Mouse (Mus musculus): ENCODE results near the gene Rasa2. TPM values are rescaled to one million over a fixed set of nuclear protein-coding genes. Genes with fewer than 3 reads are reported as not detected.
A peak's percentile ranks its signal among the peaks of the same experiment; 100 is the strongest.

The Rasa2 gene
- polyA plus RNA-seq, 1 experiment from 2014 or later, result 3.1 TPM

DNA sequence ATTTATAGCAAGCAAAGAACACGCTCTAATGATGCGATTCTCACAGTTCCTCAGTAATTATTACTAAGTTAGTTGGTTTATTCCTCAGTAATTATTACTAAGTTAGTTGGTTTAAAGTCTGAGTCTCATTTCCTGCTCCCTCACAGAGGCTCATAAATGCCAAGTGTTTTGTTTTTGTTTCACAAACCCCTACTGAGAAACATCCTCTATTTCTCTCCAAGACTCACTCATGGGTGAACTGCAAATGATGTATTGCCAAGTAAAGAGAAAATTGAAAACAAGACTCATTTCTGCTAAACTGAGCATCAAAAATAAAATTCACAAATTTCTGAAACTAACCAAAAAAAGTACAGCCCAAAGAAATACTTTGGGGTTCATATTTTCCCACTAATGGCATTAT lies 47.9 kb downstream of the Rasa2 start:
- Histone ChIP-seq H3K79me2 (ENCODE audit: inconsistent target) (no peaks in the 10 kb centered on the region), H3K4me3 (ENCODE audit: inconsistent target) (no peak overlapping the region), H3K36me3 (ENCODE audit: inconsistent target) (no peaks in the 10 kb centered on the region), H3K27ac (no peak overlapping the region)
- WGBS (ENCODE audit: missing documents), result 16% methylated on average over 2 of the region's 2 CpGs

DNA sequence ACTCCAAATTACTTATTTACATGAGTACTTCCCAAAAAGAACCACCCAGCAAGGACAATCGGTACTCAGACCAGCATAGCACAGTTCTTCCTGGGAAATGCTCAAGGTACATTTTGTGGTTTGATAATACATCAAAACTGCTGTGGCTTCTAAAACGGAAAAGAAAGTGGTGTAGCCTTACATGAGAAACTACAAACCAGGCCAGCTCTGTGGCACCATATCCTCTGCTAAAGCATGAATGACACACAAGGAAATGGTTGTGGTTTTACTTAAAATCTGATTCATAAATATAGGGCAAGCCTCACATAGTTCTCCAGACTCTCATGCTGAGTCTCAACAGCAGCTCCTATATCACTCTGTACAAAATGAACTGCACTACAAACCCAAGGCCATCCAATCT lies 48.3 kb downstream of the Rasa2 start:
- Histone ChIP-seq H3K79me2 (ENCODE audit: inconsistent target) (no peaks in the 10 kb centered on the region), H3K27ac (no peak overlapping the region), H3K36me3 (ENCODE audit: inconsistent target) (no peaks in the 10 kb centered on the region), H3K4me3 (ENCODE audit: inconsistent target) (no peak overlapping the region)
- whole genome bisulfite sequencing (ENCODE audit: missing documents), result 16% methylated on average over 2 of the region's 2 CpGs

DNA sequence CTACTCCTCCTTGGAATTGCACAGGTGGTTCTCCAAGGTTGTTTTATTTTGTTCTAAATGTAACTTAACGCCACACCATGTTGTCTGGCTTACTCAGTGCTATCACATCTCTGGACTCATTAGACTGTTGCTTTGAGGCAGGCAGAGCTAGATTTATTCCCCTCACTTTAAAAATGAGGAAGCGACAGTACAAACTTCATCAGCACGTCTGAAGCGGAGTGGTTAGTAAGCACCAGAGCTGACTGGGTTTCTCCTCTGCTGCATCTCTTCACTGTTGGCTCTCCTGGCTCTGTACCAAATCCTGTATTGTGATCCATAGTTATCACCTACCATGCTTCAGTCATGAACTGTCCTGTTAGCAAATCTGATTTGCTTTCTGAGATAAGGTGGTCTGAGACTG lies 53.2 kb downstream of the Rasa2 start:
- Histone ChIP-seq H3K79me2 (ENCODE audit: inconsistent target) (no peaks in the 10 kb centered on the region), H3K27ac (no peak overlapping the region), H3K4me3 (ENCODE audit: inconsistent target) (no peak overlapping the region), H3K36me3 (ENCODE audit: inconsistent target) (no peaks in the 10 kb centered on the region)
- 30% methylated on average over 4 of the region's 4 CpGs for WGBS (ENCODE audit: missing documents)

DNA sequence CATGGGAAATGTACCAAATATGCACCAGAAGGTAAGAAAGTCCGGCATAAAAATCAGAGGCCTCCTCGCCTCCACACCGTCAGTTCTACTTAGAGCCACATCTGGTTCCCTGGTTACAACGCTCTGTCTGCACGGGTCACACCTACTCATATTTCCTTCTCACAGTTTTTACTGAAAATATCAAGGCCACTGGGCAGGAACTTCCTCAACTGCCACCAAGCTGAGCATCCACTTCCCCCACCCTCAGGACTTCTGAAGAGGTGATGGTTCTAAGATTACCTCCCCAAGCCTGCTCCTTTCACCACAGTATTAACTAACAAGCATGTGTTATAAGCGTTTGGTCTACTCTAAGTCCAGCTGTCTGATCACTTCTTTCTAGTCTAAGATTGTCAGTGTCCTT lies 53.7 kb downstream of the Rasa2 start:
- Histone ChIP-seq H3K4me3 (ENCODE audit: inconsistent target) (no peak overlapping the region), H3K79me2 (ENCODE audit: inconsistent target) (no peaks in the 10 kb centered on the region), H3K27ac (no peak overlapping the region), H3K36me3 (ENCODE audit: inconsistent target) (no peaks in the 10 kb centered on the region)
- 20% methylated on average over 6 of the region's 6 CpGs for WGBS (ENCODE audit: missing documents)

DNA sequence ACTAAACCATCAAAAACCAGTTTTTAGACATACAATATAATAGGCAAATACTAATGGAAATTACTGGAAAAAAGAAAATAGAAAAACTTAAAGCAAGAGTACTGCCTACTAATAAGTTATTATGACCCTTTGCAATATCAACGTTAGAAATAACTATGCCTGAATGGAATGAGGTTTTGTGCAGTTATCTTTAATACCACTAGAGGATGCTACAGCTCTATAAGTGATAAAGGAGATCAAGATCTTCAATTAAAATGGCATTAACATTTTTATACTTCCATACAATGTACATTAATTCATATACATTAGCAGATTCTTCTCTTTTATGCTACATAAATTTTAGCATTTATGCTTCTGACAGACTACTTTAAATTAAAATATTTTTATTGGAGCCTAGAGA lies 58.2 kb downstream of the Rasa2 start:
- 6% methylated on average over 1 of the region's 1 CpGs for WGBS (ENCODE audit: missing documents)
- peaks cover 6% of the 10 kb centered on the region; the same call in 1 of the 2 replicates for H3K36me3 ChIP-seq (ENCODE audit: inconsistent target)

DNA sequence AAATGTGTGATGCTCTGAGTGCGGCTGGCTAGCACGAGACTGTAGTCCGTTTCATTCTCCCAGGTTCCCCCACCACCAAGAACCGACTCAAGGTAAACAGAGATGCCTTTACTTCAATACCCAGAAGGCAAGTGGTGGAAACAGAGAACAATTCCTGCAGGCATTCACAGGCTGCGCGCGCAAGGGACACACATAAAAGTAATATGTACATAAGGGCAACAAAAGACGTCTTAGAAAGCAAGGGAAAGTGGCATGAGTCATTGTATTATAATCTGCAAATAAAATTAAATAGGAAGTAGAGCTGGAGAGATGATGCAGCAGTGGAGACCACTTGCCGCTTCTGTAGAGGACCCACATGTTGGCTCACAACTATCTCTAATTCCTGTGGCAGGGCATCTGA lies 58.7 kb downstream of the Rasa2 start:
- H3K4me3 ChIP-seq (ENCODE audit: inconsistent target), result no peak overlapping the region
- H3K27ac ChIP-seq, result no peak overlapping the region
- 89% methylated on average over 9 of the region's 9 CpGs for WGBS (ENCODE audit: missing documents)
- peaks cover 6% of the 10 kb centered on the region; the same call in 1 of the 2 replicates for H3K36me3 ChIP-seq (ENCODE audit: inconsistent target)
- no peaks in the 10 kb centered on the region for H3K79me2 ChIP-seq (ENCODE audit: inconsistent target)

More for the DNA sequence above, 58.2 kb downstream of the Rasa2 start:
- Histone ChIP-seq H3K27ac (no peak overlapping the region), H3K4me3 (ENCODE audit: inconsistent target) (no peak overlapping the region), H3K79me2 (ENCODE audit: inconsistent target) (no peaks in the 10 kb centered on the region)

DNA sequence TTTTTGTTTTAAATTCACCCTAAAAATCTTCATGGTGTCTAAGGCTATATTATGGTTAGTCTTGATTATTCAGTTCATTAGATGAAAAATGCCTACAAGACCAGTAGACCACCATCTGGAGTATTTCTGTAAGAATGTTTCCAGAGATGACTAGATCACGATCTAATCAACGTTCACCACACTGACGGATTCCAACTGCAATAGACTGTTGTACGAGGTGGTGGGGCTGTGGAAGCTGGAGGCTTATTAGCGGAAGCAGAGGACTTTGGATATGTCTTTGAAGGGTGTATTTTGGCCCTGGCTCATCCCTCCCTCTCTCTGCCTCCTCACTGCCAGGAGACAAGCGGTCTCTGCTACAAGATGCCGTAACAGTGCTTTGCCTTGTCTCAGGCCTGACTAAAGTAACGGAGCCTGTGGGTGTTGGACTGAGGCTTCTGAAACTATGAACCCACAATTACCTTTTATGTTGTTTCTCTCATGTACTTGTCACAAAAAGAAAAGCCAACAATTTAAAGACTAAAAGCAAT lies 64.9 kb downstream of the Rasa2 start:
- Histone ChIP-seq H3K27ac (no peak overlapping the region), H3K79me2 (ENCODE audit: inconsistent target) (no peaks in the 10 kb centered on the region), H3K4me3 (ENCODE audit: inconsistent target) (no peak overlapping the region), H3K36me3 (ENCODE audit: inconsistent target) (peaks cover 6% of the 10 kb centered on the region; the same call in 1 of the 2 replicates)
- 97% methylated on average over 8 of the region's 8 CpGs for WGBS (ENCODE audit: missing documents)

DNA sequence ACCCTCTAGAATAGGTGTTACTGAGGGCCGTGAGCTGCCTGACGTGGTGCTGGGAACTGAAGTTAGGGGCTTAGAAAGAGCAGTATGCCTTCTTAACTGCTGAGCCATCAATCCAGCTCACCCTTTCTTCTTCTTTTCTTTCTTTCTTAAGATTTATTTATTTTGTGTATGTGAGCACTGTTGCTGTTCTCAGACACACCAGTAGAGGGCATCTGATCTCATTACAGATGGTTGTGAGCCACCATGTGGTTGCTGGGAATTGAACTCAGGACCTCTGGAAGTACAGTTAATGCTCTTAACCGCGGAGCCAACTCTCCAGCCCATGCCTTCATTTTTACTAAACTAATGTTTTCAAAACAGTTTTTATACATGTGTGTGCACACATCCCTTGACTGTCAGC lies 67.9 kb downstream of the Rasa2 start:
- Histone ChIP-seq H3K27ac (no peak overlapping the region), H3K79me2 (ENCODE audit: inconsistent target) (no peaks in the 10 kb centered on the region), H3K4me3 (ENCODE audit: inconsistent target) (no peak overlapping the region), H3K36me3 (ENCODE audit: inconsistent target) (no peaks in the 10 kb centered on the region)
- 100% methylated on average over 4 of the region's 4 CpGs for WGBS (ENCODE audit: missing documents)

DNA sequence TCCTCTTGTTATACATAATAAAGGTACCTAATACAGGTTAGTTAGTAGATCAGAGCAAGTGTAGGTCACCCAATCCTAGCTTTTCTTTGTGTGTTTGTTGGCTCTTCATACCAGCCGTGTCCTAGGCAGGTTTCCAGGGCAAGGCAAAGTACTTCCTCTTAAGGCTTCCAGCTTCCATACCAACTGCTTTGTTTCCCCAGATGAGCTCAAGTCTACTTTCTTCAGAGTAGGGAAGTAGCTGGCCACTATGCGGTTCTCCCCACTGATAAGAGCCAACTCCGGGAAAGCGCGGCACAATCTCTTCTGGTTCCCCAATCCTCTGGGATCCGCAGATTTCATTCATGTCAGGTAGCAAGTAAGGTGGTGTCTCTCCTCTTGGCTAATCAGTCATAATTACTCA lies 72.3 kb downstream of the Rasa2 start:
- H3K4me3 ChIP-seq (ENCODE audit: inconsistent target), result no peak overlapping the region
- 0 out of 2 replicates have a peak overlapping the region, but pooled peaks have one; percentile 8 for H3K27ac ChIP-seq
- H3K36me3 ChIP-seq (ENCODE audit: inconsistent target), result no peaks in the 10 kb centered on the region
- no peaks in the 10 kb centered on the region for H3K79me2 ChIP-seq (ENCODE audit: inconsistent target)
- WGBS (ENCODE audit: missing documents), result 82% methylated on average over 6 of the region's 6 CpGs

DNA sequence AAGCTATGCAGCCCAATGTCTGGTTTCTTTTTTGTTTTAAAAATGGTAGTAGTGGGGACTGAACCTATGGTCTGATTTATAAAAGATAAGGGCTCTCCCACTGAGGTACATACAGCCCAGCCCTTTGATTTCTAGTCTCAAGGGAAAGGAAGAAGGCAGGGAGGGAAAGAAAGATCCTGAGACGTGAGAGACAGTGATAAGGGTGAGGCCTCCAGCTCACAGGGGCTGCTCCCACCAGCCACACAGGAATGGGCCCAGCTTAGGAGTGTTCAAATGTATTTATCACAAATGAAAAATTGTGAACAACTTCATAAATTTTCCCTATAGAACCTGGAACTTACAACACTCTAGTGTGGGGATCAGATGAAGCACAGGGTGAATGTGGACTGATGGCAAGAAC lies 72.8 kb downstream of the Rasa2 start:
- Histone ChIP-seq H3K36me3 (ENCODE audit: inconsistent target) (no peaks in the 10 kb centered on the region), H3K79me2 (ENCODE audit: inconsistent target) (no peaks in the 10 kb centered on the region), H3K27ac (0 out of 2 replicates have a peak overlapping the region, but pooled peaks have one; percentile 8), H3K4me3 (ENCODE audit: inconsistent target) (no peak overlapping the region)
- WGBS (ENCODE audit: missing documents), result no CpG with 5 or more reads among the region's 1 CpGs

DNA sequence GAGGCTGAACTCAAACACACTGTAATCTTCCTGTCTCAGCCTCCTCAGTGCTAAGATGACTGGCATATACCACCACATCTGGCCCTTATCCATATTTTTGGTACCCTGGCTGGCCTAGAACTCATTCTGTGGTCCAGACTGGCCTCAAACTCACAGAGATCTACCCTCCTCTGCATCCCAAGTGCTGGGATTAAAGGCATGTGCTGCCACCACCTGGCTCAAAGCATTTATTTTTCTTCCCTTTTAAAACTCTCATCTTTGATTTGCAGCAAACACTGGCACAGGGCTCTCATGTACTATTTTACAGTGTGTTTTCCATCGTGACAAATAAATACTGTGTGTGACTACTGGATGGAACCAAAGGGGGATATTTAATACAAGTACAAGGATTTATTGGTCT lies 77.3 kb downstream of the Rasa2 start:
- H3K27ac ChIP-seq, result no peak overlapping the region
- no peaks in the 10 kb centered on the region for H3K79me2 ChIP-seq (ENCODE audit: inconsistent target)
- H3K4me3 ChIP-seq (ENCODE audit: inconsistent target), result no peak overlapping the region
- 91% methylated on average over 1 of the region's 1 CpGs for WGBS (ENCODE audit: missing documents)
- no peaks in the 10 kb centered on the region for H3K36me3 ChIP-seq (ENCODE audit: inconsistent target)

DNA sequence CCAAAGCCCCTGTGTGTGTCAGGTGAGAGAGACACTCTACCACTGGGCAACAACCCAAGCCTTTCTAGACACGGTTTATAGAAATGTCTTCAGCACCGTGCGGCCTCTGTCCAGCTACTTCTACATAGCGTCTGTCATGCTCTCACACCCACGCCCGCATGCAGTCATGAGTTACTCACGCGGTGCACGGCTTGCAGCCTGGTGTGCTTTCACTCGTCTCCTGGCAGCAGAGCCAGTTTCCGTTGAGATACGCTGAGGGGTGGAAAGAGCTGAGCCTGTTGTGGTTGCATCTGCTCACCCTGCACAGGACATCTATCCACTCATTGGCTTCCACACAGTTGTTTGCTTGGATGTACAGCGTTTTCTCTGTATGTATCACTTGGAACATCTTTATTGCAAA lies 86.0 kb downstream of the Rasa2 start:
- 96% methylated on average over 13 of the region's 13 CpGs for WGBS (ENCODE audit: missing documents)
- Histone ChIP-seq H3K36me3 (ENCODE audit: inconsistent target) (no peaks in the 10 kb centered on the region), H3K4me3 (ENCODE audit: inconsistent target) (no peak overlapping the region), H3K79me2 (ENCODE audit: inconsistent target) (no peaks in the 10 kb centered on the region), H3K27ac (no peak overlapping the region)

DNA sequence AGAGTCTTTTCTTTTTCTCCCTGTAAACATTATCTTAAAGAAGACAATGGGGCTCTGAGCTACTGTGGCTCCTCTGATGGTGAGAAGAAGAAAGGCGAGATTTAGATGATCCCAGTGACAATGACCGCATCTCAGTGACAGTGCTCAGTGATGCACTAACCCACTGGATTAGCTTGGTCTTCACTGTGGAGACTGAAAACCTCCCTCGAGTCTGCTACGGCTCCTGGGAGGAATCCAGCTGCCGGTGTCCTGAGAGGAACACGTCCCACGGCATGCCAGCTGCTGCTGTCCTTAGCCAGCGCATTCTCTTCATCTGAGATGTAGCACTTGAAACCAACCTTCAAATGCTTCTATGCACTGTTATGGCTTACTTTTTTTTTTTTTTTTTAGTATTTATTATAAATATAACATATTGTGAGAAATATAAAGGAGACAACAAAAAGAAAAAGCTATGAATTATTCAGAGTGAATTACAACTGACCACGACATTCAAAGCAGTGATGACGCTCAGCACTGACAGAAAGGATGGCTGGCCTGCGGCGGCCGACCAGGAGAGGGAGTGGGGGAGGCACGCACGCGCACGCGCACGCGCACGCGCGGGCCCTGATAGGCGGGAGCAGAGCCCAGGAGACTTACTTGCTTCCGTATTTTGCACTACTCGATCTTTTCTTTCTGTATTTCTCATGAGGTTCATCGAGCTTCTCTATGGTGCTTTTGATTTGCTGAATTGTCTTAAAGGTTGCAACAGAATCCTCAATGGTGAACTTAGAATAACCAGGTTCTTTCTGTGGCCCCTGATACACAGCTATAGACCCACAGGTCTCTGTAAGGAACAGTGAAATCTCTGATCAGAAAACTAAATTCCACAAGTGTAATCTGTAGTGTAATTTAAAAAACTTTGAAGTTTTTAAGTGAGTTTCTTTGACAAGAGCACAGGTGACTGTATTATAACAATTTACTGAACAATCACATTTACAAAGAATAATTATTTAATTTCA lies 87.5 kb downstream of the Rasa2 start:
- Histone ChIP-seq H3K36me3 (ENCODE audit: inconsistent target) (no peaks in the 10 kb centered on the region), H3K4me3 (ENCODE audit: inconsistent target) (no peak overlapping the region), H3K27ac (peak overlapping the region; percentile 14; the same call in 1 of the 2 replicates), H3K79me2 (ENCODE audit: inconsistent target) (no peaks in the 10 kb centered on the region)
- 47% methylated on average over 27 of the region's 27 CpGs for WGBS (ENCODE audit: missing documents)

DNA sequence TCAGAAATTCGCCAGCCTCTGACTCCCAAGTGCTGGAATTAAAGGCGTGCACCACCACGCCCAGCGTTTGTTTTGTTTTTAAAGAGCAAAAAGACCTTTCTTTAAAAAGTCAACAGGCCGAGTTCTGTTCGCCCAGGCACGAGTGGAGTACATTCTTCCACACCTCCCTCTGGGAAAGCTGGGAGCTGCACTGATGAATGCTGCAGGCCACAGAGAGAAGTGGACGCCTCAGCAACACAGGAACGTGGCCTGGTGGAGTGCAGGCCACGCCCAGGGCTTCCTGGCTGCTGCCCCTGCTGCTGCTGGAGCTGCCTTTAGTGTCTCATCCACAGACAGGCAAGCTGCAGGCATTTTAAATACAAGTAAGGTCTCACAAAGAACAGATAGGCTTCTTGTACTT lies 92.5 kb downstream of the Rasa2 start:
- 75% methylated on average over 9 of the region's 10 CpGs for WGBS (ENCODE audit: missing documents)

DNA sequence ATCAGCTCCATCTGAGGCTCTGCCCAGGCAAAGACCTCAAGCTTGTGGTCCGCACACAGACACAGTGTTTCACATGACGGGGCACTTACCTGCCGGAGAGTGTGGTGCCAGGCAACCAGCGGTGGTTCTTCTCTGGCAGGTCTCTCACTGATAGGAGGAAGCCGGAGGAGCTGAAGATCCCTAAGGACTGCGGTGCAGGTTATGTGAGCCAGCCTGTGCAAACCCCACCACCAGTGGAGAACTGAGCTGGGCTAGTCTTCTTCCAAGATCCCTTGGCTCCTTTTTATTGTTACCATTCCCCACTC lies 93.8 kb downstream of the Rasa2 start:
- Histone ChIP-seq H3K27ac (no peak overlapping the region), H3K36me3 (ENCODE audit: inconsistent target) (no peaks in the 10 kb centered on the region), H3K4me3 (ENCODE audit: inconsistent target) (no peak overlapping the region), H3K79me2 (ENCODE audit: inconsistent target) (no peaks in the 10 kb centered on the region)
- WGBS (ENCODE audit: missing documents), result 93% methylated on average over 6 of the region's 6 CpGs

More for the DNA sequence above, 92.5 kb downstream of the Rasa2 start:
- H3K79me2 ChIP-seq (ENCODE audit: inconsistent target), result no peaks in the 10 kb centered on the region
- H3K36me3 ChIP-seq (ENCODE audit: inconsistent target), result no peaks in the 10 kb centered on the region
- no peak overlapping the region for H3K27ac ChIP-seq
- H3K4me3 ChIP-seq (ENCODE audit: inconsistent target), result no peak overlapping the region

All from macrophage (primary cell).